Mouse (Mus musculus): ENCODE measurements around the gene Dennd5a.

DNA sequence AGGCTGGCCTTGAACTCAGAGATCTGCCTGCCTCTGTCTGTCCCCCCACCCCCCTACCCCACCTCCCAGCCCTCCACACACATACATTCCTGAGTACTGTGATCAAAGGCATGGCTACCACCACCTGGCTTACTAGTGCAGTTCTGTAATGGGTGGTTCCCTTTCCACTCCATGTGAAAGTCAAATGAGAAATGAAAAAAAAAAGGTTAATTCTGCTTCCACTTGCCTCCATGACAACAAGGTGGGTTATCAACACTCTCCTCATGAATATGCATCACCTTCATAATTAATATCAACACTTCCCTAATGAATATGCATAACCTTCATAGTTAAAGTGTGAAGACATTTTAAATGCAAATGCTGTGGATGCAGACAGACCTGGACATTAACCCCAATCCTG, 85.2 kb downstream of the Dennd5a start:
- TF ChIP-seq POLR2A (IDR thresholded peaks at IDR 0.05; ENCODE audit: extremely low read depth, insufficient read depth, low read length): no peak
- TF ChIP-seq CTCF (IDR thresholded peaks at IDR 0.05; ENCODE audit: low read depth, low read length): no peak

Data from liver, adult 2 months (tissue).